Mouse (Mus musculus) cerebellum, adult 8-10 months (tissue): ENCODE data around the gene Top3b.
"Not testable (repeated sequence)": the region's sequence is repeated elsewhere in the genome, so short reads cannot be mapped to it uniquely, and the experiment has no call there.

Experiments
- DNase-seq: peaks from one replicate; pipeline ENCODE4 v3.0.0; 2022

The Top3b gene

DNA sequence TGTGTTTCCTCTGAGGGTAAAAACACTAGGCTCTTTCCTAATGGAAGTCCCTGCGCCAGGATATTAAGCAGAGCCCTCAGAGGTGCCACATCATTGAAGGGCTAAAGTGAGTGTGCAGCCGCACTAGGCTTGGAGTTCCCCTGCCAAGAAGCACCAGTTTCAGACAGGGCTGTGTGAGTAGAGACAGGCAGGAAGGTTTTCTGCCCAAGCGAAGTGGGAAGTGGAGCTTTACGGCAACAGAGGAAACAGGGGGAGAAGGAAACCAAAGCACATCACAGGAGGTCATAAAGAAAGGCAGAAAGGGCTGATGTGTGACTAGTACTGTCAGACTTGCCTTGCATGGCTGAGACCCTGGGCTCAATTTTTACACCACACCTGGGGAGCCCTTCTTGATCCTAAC lies 31.8 kb downstream of the Top3b start:
- no peak for DNase-seq

DNA sequence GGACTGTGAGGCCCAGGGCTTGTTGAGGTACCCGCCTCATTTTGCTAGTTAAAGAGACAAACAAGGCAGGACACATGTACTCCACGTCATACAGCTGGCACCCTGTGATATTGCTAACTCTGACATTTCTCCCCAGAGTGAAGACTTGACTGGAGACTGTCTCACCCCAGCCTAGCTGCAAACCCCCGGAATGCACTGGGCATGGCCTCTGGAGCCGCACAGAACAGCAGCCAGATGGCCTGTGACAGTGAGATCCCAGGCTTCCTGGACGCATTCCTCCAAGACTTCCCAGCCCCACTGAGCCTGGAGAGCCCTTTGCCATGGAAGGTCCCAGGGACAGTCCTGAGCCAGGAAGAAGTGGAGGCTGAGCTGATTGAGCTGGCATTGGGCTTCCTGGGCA lies 32.7 kb downstream of the Top3b start:
- no peak for DNase-seq

DNA sequence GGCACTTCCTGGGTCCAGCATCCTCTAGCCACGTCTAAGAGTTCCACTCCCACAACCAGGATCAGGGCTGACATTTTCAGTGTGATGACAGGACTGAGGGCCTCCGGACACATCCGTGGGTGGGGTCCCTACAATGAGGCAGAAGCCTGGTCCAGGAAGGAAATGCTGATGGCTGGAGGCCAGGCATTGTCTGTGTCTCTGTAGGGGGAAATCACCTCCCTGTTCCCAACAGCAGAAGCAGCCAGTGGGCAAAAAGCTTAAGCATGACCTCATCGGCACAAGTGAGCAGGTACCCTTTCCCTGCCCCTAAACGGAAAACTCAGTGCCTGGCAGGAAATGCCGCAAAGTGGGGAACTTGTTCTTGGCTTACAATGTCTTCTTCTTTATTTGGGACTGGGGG lies 37.3 kb downstream of the Top3b start:
- no peak for DNase-seq

DNA sequence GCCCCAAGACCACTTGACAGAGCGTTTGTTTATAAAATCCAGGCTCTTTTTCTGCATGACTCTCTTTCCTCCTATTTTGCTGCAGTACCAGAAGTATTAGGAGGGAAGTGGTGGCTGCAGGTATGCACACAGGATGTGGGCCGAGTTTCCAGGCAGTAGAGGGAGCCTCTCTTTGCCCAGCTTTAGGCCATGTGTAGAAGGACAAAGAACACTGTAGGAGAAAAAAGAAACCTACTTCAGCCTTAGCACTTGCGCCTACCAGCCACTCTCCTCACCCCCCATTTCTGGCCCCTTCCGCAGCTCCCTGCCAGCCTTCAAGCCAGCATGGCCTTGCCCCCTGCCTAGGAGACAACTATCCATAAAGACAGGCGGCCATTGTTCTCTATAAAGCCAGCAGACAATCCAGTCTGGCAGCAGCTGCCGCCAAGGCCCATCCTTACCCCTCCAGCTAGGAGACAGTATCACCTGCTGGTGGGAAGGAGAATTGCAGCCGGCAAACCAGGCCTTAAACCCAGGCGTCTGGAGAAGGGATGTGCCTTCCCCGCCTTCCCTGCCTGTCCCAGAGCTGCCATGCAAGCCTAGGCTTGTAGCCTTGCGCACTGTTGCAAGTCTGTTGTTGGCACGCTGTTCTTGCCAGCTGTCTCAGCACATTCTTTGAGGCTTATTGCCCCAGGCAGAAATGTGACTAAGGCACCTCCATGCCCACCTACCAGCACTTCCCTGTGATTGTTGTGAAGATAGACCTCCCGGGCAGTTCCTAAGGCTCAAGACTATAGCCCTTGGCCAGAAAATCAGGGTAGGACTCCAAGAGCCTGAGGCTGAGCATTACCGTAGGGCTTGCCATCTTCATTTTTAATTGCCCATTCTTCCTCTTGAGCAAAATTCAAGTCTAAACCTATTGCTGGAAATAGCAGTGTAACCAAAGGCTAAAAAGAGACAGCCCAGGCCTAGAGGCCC lies 41.4 kb downstream of the Top3b start:
- peak; percentile 66 for DNase-seq

DNA sequence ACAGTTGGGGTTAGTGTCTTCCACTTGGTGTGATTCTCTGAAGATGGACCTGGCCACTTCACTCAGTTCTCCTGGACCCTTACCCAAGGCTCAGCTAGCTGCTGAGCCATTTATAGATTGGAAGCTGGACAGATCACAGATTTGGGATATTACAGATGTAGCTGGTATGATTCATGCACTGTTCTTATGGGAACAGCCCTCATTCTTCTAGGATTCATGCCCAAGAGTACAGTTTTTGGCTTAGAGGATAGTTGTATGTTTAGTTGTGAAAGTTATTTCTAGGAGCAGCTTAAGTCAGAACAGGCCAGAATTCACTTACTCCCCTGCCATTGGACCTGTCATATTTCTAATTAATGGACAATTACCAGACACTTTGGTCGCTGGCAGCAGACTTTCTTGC lies 42.9 kb downstream of the Top3b start:
- DNase-seq: no peak

DNA sequence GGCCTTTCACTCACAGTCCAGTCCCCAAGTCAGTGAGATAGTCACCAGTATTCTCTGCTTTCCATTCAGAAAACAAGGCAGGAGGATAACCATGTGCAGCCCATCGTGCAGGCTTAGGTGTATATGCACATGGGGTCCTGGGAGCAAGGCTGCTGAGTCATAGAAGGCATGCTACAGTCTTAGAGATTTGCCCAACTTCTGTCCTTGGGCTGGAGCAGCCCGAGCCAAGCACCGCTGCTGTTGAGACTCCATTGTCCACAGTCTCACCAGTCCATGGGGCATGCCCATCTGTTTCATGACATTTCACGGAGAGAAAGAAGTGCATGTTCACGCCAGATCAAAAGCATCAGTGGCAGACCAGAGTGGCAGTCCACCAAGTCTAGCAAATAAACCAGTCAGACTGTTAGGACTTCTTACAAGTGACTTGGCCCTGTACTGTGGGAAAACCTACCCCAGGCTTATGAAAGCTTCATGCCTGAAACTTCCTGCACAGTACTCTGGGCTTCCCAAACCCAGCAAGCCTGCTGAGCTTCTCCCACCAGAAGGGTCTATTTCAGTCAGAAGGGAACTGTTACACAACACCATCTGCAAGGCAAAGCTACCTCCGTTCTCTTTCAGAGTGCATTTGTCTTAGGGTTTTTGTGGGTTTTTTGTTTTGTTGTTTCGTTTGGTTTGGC lies 48.0 kb downstream of the Top3b start:
- DNase-seq: no peak

DNA sequence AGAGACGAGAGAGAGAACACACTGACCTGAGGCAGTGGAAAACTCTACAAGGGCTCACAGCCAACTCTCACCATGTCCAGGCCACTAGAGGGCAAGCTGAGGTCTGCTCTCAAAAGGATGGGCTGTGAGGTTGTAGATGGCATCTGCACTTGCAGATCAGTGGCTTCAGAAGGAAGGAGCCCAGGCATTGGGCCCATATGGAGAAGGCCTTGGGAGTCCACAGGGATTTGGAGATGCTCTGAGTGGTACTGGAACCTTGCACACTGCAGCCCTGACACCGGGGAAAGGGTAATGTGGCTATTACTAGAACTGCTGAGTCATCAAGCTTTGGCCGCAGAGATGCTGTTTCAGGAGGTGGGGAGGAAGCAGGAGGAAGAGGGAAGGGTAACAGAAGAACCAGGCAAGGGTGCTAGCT lies 50.5 kb downstream of the Top3b start:
- DNase-seq: peak; percentile 27

DNA sequence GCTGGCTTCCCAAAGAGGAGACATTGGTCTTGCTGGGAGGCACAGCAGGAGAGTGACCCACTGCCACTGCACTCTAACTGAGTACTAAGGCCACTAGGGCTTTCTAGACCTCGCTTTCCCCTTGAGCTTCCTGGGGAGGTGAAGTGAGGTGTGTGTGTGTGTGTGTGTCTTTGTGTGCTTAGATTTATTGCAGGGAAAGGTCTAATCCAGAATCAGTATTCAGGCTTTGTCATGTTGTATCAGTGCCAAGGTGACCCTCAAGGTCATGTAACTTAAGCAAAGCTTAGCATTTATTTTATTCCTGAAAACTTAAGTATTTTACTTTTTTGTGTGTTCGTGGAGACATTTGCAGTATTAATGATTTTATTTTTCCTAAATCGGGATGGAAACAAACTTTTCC lies 53.9 kb downstream of the Top3b start:
- no peak for DNase-seq

DNA sequence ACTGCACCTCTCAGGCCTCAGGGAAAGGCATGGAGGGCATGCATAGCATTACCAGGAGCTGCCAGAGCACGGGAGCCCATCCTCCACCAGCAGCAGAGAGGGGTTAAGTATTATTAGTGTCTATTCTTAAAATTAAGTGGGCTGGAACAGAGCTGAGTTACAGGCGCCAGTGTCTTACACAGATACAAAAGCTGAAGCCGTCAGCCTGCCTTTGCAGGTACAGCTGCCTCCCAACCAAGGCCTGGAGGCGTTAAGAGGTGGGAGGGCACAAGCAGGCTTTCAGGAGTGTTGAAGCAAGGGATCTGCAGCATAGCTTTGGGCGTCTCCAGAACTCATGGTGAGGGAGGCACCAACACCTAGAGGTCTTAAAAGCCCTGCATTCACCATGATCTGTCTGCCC lies 56.0 kb downstream of the Top3b start:
- DNase-seq: no peak

DNA sequence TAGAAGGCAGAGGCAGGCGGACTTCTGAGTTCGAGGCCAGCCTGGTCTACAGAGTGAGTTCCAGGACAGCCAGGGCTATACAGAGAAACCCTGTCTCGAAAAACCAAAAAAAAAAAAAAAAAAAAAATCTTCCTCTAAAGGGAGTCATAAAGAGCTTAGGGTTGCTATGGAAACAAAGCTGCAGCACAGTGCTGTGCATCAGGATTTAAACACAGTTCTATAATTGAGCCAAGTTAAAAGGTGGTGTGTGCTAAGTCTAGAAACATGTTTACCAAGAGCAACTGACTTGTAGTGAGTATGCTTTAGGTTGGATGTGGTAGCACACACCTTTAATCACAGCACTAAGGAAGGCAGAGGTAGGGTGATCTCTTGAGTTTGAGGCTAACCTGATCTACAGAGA lies 58.4 kb downstream of the Top3b start:
- not testable (repeated sequence) for DNase-seq

DNA sequence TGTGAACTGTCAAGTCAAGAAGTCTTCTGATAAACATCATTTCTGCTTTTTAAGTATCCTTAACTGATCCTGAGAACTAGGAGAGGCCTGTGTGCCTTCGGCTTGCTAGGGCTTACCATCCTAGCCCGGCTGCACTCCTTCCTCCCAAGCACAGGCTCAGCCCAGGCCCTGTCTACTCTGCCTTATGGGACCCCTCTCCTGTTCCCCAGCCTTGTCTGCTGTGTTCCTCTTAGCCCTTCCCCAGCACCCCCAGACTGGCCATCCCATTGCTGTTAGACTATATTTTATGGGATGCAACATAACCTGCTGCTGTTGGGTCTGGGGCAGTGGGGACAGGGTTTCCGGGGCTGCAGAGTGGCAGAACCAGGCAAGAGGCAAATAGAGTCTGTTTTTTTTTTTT lies 59.8 kb downstream of the Top3b start:
- DNase-seq: no peak

DNA sequence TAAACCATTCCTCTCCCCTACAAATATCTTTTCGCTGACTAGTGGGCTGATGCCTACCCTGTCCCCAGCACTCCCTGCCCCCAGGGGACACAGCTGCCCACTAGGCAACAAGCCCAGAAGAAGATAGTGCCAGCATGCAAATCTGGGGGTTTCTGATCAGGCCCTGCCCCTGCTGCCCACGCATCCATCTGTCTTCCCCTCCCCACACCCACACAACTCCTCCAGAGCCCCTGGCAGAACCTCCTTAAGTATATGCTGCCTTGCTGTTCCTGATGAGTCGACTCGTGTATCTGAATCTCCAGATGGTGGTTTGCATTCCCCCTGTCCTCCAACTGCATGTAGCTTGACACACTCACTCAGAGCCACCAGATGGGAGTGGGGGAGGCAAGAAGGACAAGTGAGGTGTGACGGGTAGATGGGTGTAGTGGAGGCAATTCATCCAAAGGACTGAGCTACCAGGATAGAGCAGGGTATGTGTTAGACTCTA lies 60.3 kb downstream of the Top3b start:
- DNase-seq: no peak

DNA sequence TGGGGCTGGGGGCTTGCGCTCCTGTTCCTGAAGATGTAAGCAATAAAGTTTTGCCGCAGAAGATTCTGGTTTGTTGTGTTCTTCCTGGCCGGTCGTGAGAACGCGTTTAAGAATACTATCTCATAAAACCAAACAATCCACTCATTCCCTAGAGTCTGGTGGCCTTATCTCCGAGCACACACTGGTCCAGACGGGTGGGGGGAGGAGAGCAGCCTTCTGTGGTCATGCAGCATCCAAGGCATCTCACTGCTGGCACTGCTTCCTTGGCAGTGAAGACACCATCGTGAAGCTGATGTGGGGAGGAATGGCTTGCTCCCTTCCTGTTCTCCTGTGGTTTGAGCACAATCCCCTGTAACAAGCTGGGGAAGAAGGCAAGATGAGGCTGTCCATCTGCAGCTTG lies 69.0 kb downstream of the Top3b start:
- DNase-seq: no peak

DNA sequence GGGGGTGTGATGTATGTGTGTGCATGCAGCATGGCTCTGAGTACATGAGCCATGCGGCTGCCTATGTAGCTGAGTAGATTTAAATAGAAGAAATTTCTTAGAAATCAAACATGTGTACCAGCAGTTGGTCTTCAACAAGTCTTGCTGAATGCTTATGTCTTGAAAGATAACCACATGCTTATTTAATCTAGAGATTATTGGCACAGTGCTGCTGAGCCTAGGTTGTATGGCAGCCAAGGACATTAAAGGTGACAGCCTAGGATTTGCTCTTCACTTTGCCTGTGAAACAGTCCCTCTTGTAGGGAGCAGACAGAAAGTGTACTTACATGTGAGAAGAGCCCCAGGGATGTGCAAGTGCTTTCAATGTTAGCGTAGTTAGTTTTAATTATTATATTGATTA lies 70.5 kb downstream of the Top3b start:
- no peak for DNase-seq
